Mouse (Mus musculus) hindbrain, embryonic 10.5 days (tissue): Measurements from ENCODE around the gene Tmem95. TPM values are rescaled to one million over a fixed set of nuclear protein-coding genes. Genes with fewer than 3 reads are reported as not detected.

Experiments
- DNase-seq: peaks from one replicate; pipeline ENCODE4 v3.0.0-alpha.2; 2017; ENCODE audit warnings: low spot score
- H3K27ac ChIP-seq: fragments of 300-500 bp; sonication (generic); 2 replicates; pipeline ENCODE4 v1.5.1; 2016; ENCODE audit warnings: mild to moderate bottlenecking, moderate library complexity
- H3K27me3 ChIP-seq: fragments of 300-500 bp; sonication (generic); 2 replicates; pipeline ENCODE4 v1.6.1; 2016; ENCODE audit warnings: mild to moderate bottlenecking; ENCODE audit not compliant: poor library complexity, insufficient read depth, severe bottlenecking
- H3K36me3 ChIP-seq: fragments of 300-500 bp; sonication (generic); 2 replicates; pipeline ENCODE4 v1.6.1; 2016; ENCODE audit warnings: mild to moderate bottlenecking, moderate library complexity
- H3K4me1 ChIP-seq: fragments of 300-500 bp; sonication (generic); replicated peaks from 2 replicates; pipeline ENCODE4 v1.6.1; 2016; ENCODE audit warnings: mild to moderate bottlenecking
- H3K4me3 ChIP-seq: fragments of 300-500 bp; sonication (generic); 2 replicates; pipeline ENCODE4 v1.5.1; 2016; ENCODE audit warnings: mild to moderate bottlenecking, moderate library complexity
- H3K9me3 ChIP-seq: fragments of 300-500 bp; sonication (generic); 2 replicates; pipeline ENCODE4 v1.6.1; 2016; ENCODE audit warnings: mild to moderate bottlenecking, moderate library complexity
- WGBS: fragments of 180-500 bp; shearing (Covaris S2); methylation state at CpG from one replicate; pipeline ENCODE4 v1.1.7; 2016; 5-methylcytosine and 5-hydroxymethylcytosine counted together
- polyA plus RNA-seq: library from polyadenylated mRNA; unstranded; fragments of >200 nt; fragmentation: Nextera tagmentation; extraction: Ambion mirVana; gene quantifications from 2 replicates; pipeline ENCODE4 v1.2.1, GENCODE M21; 2016

Gene Tmem95
- polyA plus RNA-seq, 1 experiment from 2014 or later, result not detected

GRCm38 (mm10) chr11:69902972-69903371 lies 25.2 kb upstream of the Tmem95 start:
- WGBS, result 93% methylated on average over 13 of the region's 13 CpGs
- peaks cover 51% of the 10 kb centered on the region for H3K36me3 ChIP-seq

GRCm38 (mm10) chr11:69901993-69902392 lies 24.2 kb upstream of the Tmem95 start:
- Histone ChIP-seq H3K9me3 (no peaks in the 10 kb centered on the region), H3K27ac (peak overlapping the region; percentile 99), H3K36me3 (peaks cover 41% of the 10 kb centered on the region), H3K4me1 (peaks cover 50% of the 10 kb centered on the region), H3K4me3 (peak overlapping the region; percentile 98), H3K27me3 (no peaks in the 10 kb centered on the region)
- WGBS, result under 1% methylated on average over 39 of the region's 39 CpGs
- DNase-seq, result peak; percentile 30

More at GRCm38 (mm10) chr11:69902972-69903371, 25.2 kb upstream of the Tmem95 start:
- peak overlapping the region; percentile 99; the same call in 1 of the 2 replicates for H3K27ac ChIP-seq
- no peaks in the 10 kb centered on the region for H3K27me3 ChIP-seq
- DNase-seq, result no peak
- H3K4me1 ChIP-seq, result peaks cover 49% of the 10 kb centered on the region
- no peaks in the 10 kb centered on the region for H3K9me3 ChIP-seq
- H3K4me3 ChIP-seq, result peak overlapping the region; percentile 98

- H3K27ac ChIP-seq, result peak overlapping the region; percentile 99
Measured at GRCm38 (mm10) chr11:69901406-69901846, 23.6 kb upstream of the Tmem95 start.

GRCm38 (mm10) chr11:69900471-69901405 lies 22.9 kb upstream of the Tmem95 start, which contains the start of the genes 2810408A11Rik and Neurl4:
2810408A11Rik (minus strand) TSS chr11:69900987.
Neurl4 (plus strand) TSS chr11:69901072.
- no peaks in the 10 kb centered on the region for H3K9me3 ChIP-seq
- peak within 1 kb of the TSS; percentile 98 for H3K4me3 ChIP-seq
- H3K27me3 ChIP-seq, result no peaks in the 10 kb centered on the region
- peak within 1 kb of the TSS; percentile 99 for H3K27ac ChIP-seq
- H3K36me3 ChIP-seq, result peaks cover 29% of the 10 kb centered on the region
- peaks cover 50% of the 10 kb centered on the region for H3K4me1 ChIP-seq
- peak; percentile 92 for DNase-seq
- WGBS, result under 1% methylated on average over 38 of the region's 38 CpGs

More at GRCm38 (mm10) chr11:69901406-69901846, 23.6 kb upstream of the Tmem95 start:
- Histone ChIP-seq H3K36me3 (peaks cover 36% of the 10 kb centered on the region), H3K9me3 (no peaks in the 10 kb centered on the region), H3K27me3 (no peaks in the 10 kb centered on the region), H3K4me3 (peak overlapping the region; percentile 98), H3K4me1 (peaks cover 50% of the 10 kb centered on the region)
- under 1% methylated on average over 42 of the region's 42 CpGs for WGBS
- DNase-seq, result peak; percentile 97

- Histone ChIP-seq H3K36me3 (peaks cover 20% of the 10 kb centered on the region), H3K4me3 (peak overlapping the region; percentile 98), H3K27ac (peak overlapping the region; percentile 99), H3K4me1 (peaks cover 53% of the 10 kb centered on the region), H3K9me3 (no peaks in the 10 kb centered on the region), H3K27me3 (no peaks in the 10 kb centered on the region)
- WGBS, result 31% methylated on average over 4 of the region's 4 CpGs
- no peak for DNase-seq
Measured at GRCm38 (mm10) chr11:69899870-69900269, 22.1 kb upstream of the Tmem95 start.

- peaks cover 33% of the 10 kb centered on the region for H3K4me1 ChIP-seq
- DNase-seq, result no peak
- WGBS, result 75% methylated on average over 4 of the region's 4 CpGs
- no peak within 1 kb of the TSS for H3K4me3 ChIP-seq
- H3K27me3 ChIP-seq, result no peaks in the 10 kb centered on the region
- H3K27ac ChIP-seq, result 0 out of 2 replicates have a peak within 1 kb of the TSS, but pooled peaks have one; percentile 16
- no peaks in the 10 kb centered on the region for H3K36me3 ChIP-seq
- no peaks in the 10 kb centered on the region for H3K9me3 ChIP-seq
Measured at GRCm38 (mm10) chr11:69895291-69895690, 17.5 kb upstream of the Tmem95 start, which contains the start of gene Acap1. Acap1 (minus strand) TSS chr11:69895539.

- Histone ChIP-seq H3K36me3 (no peaks in the 10 kb centered on the region), H3K4me1 (peaks cover 26% of the 10 kb centered on the region), H3K27me3 (no peaks in the 10 kb centered on the region), H3K27ac (no peak overlapping the region), H3K4me3 (no peak overlapping the region), H3K9me3 (no peaks in the 10 kb centered on the region)
- WGBS, result 85% methylated on average over 5 of the region's 5 CpGs
- no peak for DNase-seq
Measured at GRCm38 (mm10) chr11:69894671-69895070, 16.9 kb upstream of the Tmem95 start.

GRCm38 (mm10) chr11:69891482-69891881 lies 13.7 kb upstream of the Tmem95 start:
- DNase-seq, result no peak
- WGBS, result 85% methylated on average over 4 of the region's 4 CpGs
- no peak overlapping the region for H3K27ac ChIP-seq

GRCm38 (mm10) chr11:69886907-69887635 lies 9.3 kb upstream of the Tmem95 start:
- H3K27ac ChIP-seq, result 0 out of 2 replicates have a peak overlapping the region, but pooled peaks have one; percentile 12

More at GRCm38 (mm10) chr11:69891482-69891881, 13.7 kb upstream of the Tmem95 start:
- Histone ChIP-seq H3K9me3 (no peaks in the 10 kb centered on the region), H3K27me3 (no peaks in the 10 kb centered on the region), H3K4me3 (no peak overlapping the region), H3K4me1 (0 out of 2 replicates have a peak, but pooled peaks cover 8% of the 10 kb centered on the region), H3K36me3 (no peaks in the 10 kb centered on the region)

GRCm38 (mm10) chr11:69884663-69885062 lies 6.8 kb upstream of the Tmem95 start:
- 84% methylated on average over 8 of the region's 8 CpGs for WGBS
- peaks cover 13% of the 10 kb centered on the region for H3K27me3 ChIP-seq
- no peaks in the 10 kb centered on the region for H3K36me3 ChIP-seq
- H3K4me3 ChIP-seq, result no peak overlapping the region
- H3K9me3 ChIP-seq, result no peaks in the 10 kb centered on the region
- peaks cover 34% of the 10 kb centered on the region for H3K4me1 ChIP-seq
- DNase-seq, result no peak
- peak overlapping the region; percentile 40 for H3K27ac ChIP-seq

More at GRCm38 (mm10) chr11:69886907-69887635, 9.3 kb upstream of the Tmem95 start:
- H3K27me3 ChIP-seq, result peaks cover 5% of the 10 kb centered on the region
- no peaks in the 10 kb centered on the region for H3K9me3 ChIP-seq
- peaks cover 16% of the 10 kb centered on the region; the same call in 1 of the 2 replicates for H3K4me1 ChIP-seq
- no peak for DNase-seq
- H3K36me3 ChIP-seq, result no peaks in the 10 kb centered on the region
- no peak overlapping the region for H3K4me3 ChIP-seq
- WGBS, result 75% methylated on average over 8 of the region's 8 CpGs

- peaks cover 18% of the 10 kb centered on the region for H3K27me3 ChIP-seq
- H3K4me1 ChIP-seq, result peaks cover 39% of the 10 kb centered on the region
- no peak overlapping the region for H3K4me3 ChIP-seq
- peak overlapping the region; percentile 40; the same call in 1 of the 2 replicates for H3K27ac ChIP-seq
- H3K36me3 ChIP-seq, result no peaks in the 10 kb centered on the region
- no peaks in the 10 kb centered on the region for H3K9me3 ChIP-seq
- no peak for DNase-seq
- WGBS, result 80% methylated on average over 9 of the region's 9 CpGs
Measured at GRCm38 (mm10) chr11:69884240-69884639, 6.4 kb upstream of the Tmem95 start.

- Histone ChIP-seq H3K36me3 (no peaks in the 10 kb centered on the region), H3K9me3 (no peaks in the 10 kb centered on the region), H3K27me3 (peaks cover 22% of the 10 kb centered on the region), H3K4me1 (peaks cover 45% of the 10 kb centered on the region), H3K27ac (no peak overlapping the region), H3K4me3 (no peak overlapping the region)
- DNase-seq, result no peak
- WGBS, result 91% methylated on average over 8 of the region's 8 CpGs
Measured at GRCm38 (mm10) chr11:69883527-69884151, 5.8 kb upstream of the Tmem95 start.
